Mouse (Mus musculus) forebrain, postnatal 0 days (tissue): ENCODE measurements around the gene Tcl1. TPM values are rescaled to one million over a fixed set of nuclear protein-coding genes. Genes with fewer than 3 reads are reported as not detected.
A peak's percentile ranks its signal among the peaks of the same experiment; 100 is the strongest.
"Not testable (repeated sequence)": the region's sequence is repeated elsewhere in the genome, so short reads cannot be mapped to it uniquely, and the experiment has no call there.

Experiments
- ATAC-seq: fragments of 200-750 bp; cut with Nextera tagmentation; 2 replicates; pipeline ENCODE4 v1.8.0; 2017; ENCODE audit warnings: mild to moderate bottlenecking, moderate library complexity
- DNase-seq: peaks from one replicate; pipeline ENCODE4 v3.0.0-alpha.2; 2015
- H3K27ac ChIP-seq: fragments of 300-500 bp; sonication (generic); 2 replicates; pipeline ENCODE4 v1.5.1; 2014; ENCODE audit warnings: low read depth, mild to moderate bottlenecking, antibody characterized with exemption, low read length, moderate library complexity, mixed read lengths
- H3K27me3 ChIP-seq: fragments of 300-500 bp; sonication (generic); 2 replicates; pipeline ENCODE4 v1.6.1; 2014; ENCODE audit warnings: mild to moderate bottlenecking, low read length, mixed read lengths; ENCODE audit not compliant: insufficient read depth
- H3K36me3 ChIP-seq: fragments of 300-500 bp; sonication (generic); 2 replicates; pipeline ENCODE4 v1.6.1; 2014; ENCODE audit warnings: mild to moderate bottlenecking, moderate library complexity; ENCODE audit not compliant: insufficient read depth
- H3K4me1 ChIP-seq: fragments of 300-500 bp; sonication (generic); 2 replicates; pipeline ENCODE4 v1.6.1; 2014; ENCODE audit warnings: antibody characterized with exemption; ENCODE audit not compliant: insufficient read depth
- H3K4me2 ChIP-seq: fragments of 300-500 bp; sonication (generic); 2 replicates; pipeline ENCODE4 v1.6.1; 2014; ENCODE audit warnings: low read depth, mild to moderate bottlenecking, moderate library complexity
- H3K4me3 ChIP-seq: fragments of 300-500 bp; sonication (generic); 2 replicates; pipeline ENCODE4 v1.5.1; 2014; ENCODE audit warnings: low read depth, low read length, mixed read lengths
- H3K9ac ChIP-seq: fragments of 300-500 bp; sonication (generic); 2 replicates; pipeline ENCODE4 v1.6.1; 2014; ENCODE audit warnings: mild to moderate bottlenecking
- H3K9me3 ChIP-seq: fragments of 300-500 bp; sonication (generic); 2 replicates; pipeline ENCODE4 v1.6.1; 2016; ENCODE audit warnings: low read length
- CTCF ChIP-seq: sonication (generic); IDR thresholded peaks from 2 replicates; pipeline ENCODE4 v1.5.1; 2016; ENCODE audit warnings: antibody characterized with exemption, control low read depth, low read depth
- WGBS: fragments of 180-500 bp; shearing (Covaris S2); extraction: QIAGEN DNeasy Blood & Tissue Kit; methylation state at CpG from one replicate; pipeline ENCODE4 v1.1.7; 2014; 5-methylcytosine and 5-hydroxymethylcytosine counted together
- polyA plus RNA-seq: library from polyadenylated mRNA; unstranded; fragments of >200 nt; fragmentation: Nextera tagmentation; extraction: Ambion mirVana; gene quantifications from 2 replicates; pipeline ENCODE4 v1.2.1, GENCODE M21; 2015
- total RNA-seq: library from RNA; depleted of rRNA; stranded (reverse); fragments of >200 nt; gene quantifications from 2 replicates; pipeline ENCODE4 v1.2.3, GENCODE M21; 2014; rRNA removed

Tcl1 gene
- total and polyA plus RNA-seq, 2 experiments from 2014 or later = not detected

GRCm38 (mm10) chr12:105174318-105174717 lies 48.3 kb downstream of the Tcl1 start:
- WGBS = 39% methylated on average over 2 of the region's 2 CpGs
- not testable (repeated sequence) for H3K9ac ChIP-seq, ATAC-seq, H3K4me1 ChIP-seq, H3K27me3 ChIP-seq, H3K4me3 ChIP-seq, H3K27ac ChIP-seq, DNase-seq, H3K4me2 ChIP-seq, H3K36me3 ChIP-seq, H3K9me3 ChIP-seq
- TF ChIP-seq CTCF = peak; percentile 19

- TF ChIP-seq CTCF = no peak
- H3K9me3 ChIP-seq = no peaks in the 10 kb centered on the region
- H3K27me3 ChIP-seq = no peaks in the 10 kb centered on the region
- no peaks in the 10 kb centered on the region for H3K36me3 ChIP-seq
- 89% methylated on average over 2 of the region's 2 CpGs for WGBS
- H3K4me1 ChIP-seq = no peaks in the 10 kb centered on the region
- ATAC-seq (no peak), DNase-seq (no peak)
- no peak overlapping the region for H3K9ac ChIP-seq
- H3K4me2 ChIP-seq = no peak overlapping the region
- H3K4me3 ChIP-seq = no peak overlapping the region
- H3K27ac ChIP-seq = no peak overlapping the region
Measured at GRCm38 (mm10) chr12:105173366-105173765, 49.2 kb downstream of the Tcl1 start.

Other genes with a start within 250 kb of the Tcl1 start
- gene Syne3, start 213.0 kb downstream of the Tcl1 start, total RNA-seq = 0.92 and 1.8 TPM in 2 replicates
- gene Syne3, start 213.0 kb downstream of the Tcl1 start, polyA plus RNA-seq = 0.28 and 0.54 TPM in 2 replicates
- gene Glrx5, start 190.1 kb downstream of the Tcl1 start, total RNA-seq = 47.4 and 84.5 TPM in 2 replicates
- 177 and 205 TPM in 2 replicates for gene Glrx5, start 190.1 kb downstream of the Tcl1 start, polyA plus RNA-seq
- gene Tcl1b2, start 76.8 kb downstream of the Tcl1 start, total RNA-seq = not detected in 2 replicates
- not detected in 2 replicates for gene Tcl1b2, start 76.8 kb downstream of the Tcl1 start, polyA plus RNA-seq
- not detected in 2 replicates for gene Tcl1b1, start 63.1 kb downstream of the Tcl1 start, total RNA-seq
- not detected in 2 replicates for gene Tcl1b1, start 63.1 kb downstream of the Tcl1 start, polyA plus RNA-seq
- not detected in 2 replicates for gene Tcl1b5, start 46.4 kb downstream of the Tcl1 start, total RNA-seq
- not detected in 2 replicates for gene Tcl1b5, start 46.4 kb downstream of the Tcl1 start, polyA plus RNA-seq
- gene Tcl1b3, start 31.8 kb downstream of the Tcl1 start, total RNA-seq = not detected in 2 replicates
- gene Tcl1b3, start 31.8 kb downstream of the Tcl1 start, polyA plus RNA-seq = not detected in 2 replicates
- not detected in 2 replicates for gene Tcl1b4, start 20.8 kb downstream of the Tcl1 start, total RNA-seq
- not detected in 2 replicates for gene Tcl1b4, start 20.8 kb downstream of the Tcl1 start, polyA plus RNA-seq
- 16.6 and 16.9 TPM in 2 replicates for gene Tunar, start 111.1 kb upstream of the Tcl1 start, total RNA-seq
- gene Tunar, start 111.1 kb upstream of the Tcl1 start, polyA plus RNA-seq = 6.7 and 12.0 TPM in 2 replicates
- gene D430019H16Rik, start 231.1 kb upstream of the Tcl1 start, total RNA-seq = 192 and 208 TPM in 2 replicates
- gene D430019H16Rik, start 231.1 kb upstream of the Tcl1 start, polyA plus RNA-seq = 9.3 and 13.3 TPM in 2 replicates